Mouse (Mus musculus): ENCODE results near the gene Brinp1. TPM values are rescaled to one million over a fixed set of nuclear protein-coding genes. Genes with fewer than 3 reads are reported as not detected.

Gene Brinp1
- polyA plus RNA-seq, 1 experiment from 2014 or later, result 3.4 TPM

DNA sequence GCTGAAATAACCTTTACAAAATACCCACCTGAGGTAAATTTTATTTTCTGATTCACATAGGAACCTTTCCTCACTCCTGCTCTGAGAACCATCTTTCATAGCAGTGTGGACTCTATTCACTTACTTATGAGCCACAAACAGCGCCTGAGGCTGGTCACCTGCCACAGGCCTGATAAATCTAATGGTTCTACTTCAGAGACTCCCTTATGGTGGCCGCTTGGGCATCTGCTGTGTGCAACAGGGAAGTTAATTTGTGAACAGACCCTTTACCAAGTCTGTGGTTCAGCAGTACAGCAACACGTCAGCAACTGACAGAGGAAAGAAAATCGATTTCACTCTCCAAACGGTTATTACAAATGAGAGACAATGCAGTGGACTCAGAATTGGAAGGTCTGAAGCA lies 164.2 kb downstream of the Brinp1 start:
- H3K4me3 ChIP-seq, result no peak overlapping the region
- 83% methylated on average over 5 of the region's 5 CpGs for WGBS

DNA sequence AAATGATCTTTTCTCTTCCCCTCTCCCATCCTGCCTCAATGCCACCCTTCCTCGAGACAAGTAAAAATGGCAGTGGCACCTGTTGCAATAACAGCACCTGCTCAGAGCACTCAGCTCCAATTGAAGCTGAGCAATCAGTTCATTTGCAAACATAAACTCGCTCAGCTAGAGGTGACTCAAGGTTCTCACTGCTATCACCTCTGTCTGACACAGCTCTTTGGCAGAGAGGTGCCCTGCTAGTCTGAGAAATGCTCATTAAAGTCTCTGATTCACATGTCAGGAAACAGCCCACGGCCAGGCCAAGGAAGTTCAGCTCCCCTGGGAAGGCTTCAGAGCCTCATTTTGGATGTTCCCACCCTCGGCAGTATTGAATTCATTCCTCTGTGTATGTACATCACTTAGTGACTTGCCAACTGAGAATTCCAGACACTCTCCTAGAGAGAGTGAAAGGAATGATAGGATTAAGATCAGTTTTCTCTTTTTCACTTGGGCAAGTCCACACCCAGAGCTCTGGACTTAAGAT lies 165.7 kb downstream of the Brinp1 start:
- WGBS, result 58% methylated on average over 4 of the region's 4 CpGs
- DNase-seq (ENCODE audit: low spot score), result no peak

More for the DNA sequence above, 164.2 kb downstream of the Brinp1 start:
- DNase-seq (ENCODE audit: low spot score), result no peak
- H3K27ac ChIP-seq, result no peak overlapping the region
- no peaks in the 10 kb centered on the region for H3K27me3 ChIP-seq (ENCODE audit: insufficient read depth, poor library complexity, severe bottlenecking)
- H3K9me3 ChIP-seq, result no peaks in the 10 kb centered on the region
- no peaks in the 10 kb centered on the region for H3K4me1 ChIP-seq
- no peaks in the 10 kb centered on the region for H3K36me3 ChIP-seq

DNA sequence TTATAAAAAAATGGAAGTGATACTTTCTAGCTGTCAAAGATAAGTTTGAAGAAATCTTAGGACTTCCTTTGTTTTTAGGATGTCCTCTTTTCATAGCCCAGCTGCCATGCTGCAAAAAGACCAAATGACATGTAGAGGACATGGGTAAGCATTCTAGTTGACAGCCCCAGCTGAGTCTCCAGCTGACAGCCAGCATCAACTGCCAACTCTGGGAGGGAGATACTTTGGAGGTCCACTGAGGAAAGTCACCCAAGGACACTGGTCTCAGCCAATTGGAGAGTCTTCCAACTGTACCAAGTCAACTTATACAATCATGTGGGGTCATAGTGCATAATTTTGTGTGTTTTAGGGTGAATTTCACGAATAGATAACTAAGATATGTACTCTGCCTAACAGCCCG lies 166.6 kb downstream of the Brinp1 start:
- Histone ChIP-seq H3K4me1 (no peaks in the 10 kb centered on the region), H3K4me3 (no peak overlapping the region)
- WGBS, result 73% methylated on average over 2 of the region's 2 CpGs

More for the DNA sequence above, 165.7 kb downstream of the Brinp1 start:
- Histone ChIP-seq H3K4me1 (no peaks in the 10 kb centered on the region), H3K4me3 (no peak overlapping the region), H3K27ac (no peak overlapping the region), H3K36me3 (no peaks in the 10 kb centered on the region), H3K9me3 (no peaks in the 10 kb centered on the region), H3K27me3 (ENCODE audit: insufficient read depth, poor library complexity, severe bottlenecking) (no peaks in the 10 kb centered on the region)

GRCm38 (mm10) chr4:68768256-68768655 lies 185.9 kb downstream of the Brinp1 start:
- peaks cover 4% of the 10 kb centered on the region; the same call in 1 of the 2 replicates for H3K4me1 ChIP-seq
- WGBS, result 55% methylated on average over 5 of the region's 5 CpGs
- no peak overlapping the region for H3K27ac ChIP-seq
- no peaks in the 10 kb centered on the region for H3K9me3 ChIP-seq
- no peaks in the 10 kb centered on the region for H3K27me3 ChIP-seq (ENCODE audit: insufficient read depth, poor library complexity, severe bottlenecking)
- no peak overlapping the region for H3K4me3 ChIP-seq
- DNase-seq (ENCODE audit: low spot score), result no peak
- H3K36me3 ChIP-seq, result no peaks in the 10 kb centered on the region

More for the DNA sequence above, 166.6 kb downstream of the Brinp1 start:
- H3K27ac ChIP-seq, result no peak overlapping the region
- H3K27me3 ChIP-seq (ENCODE audit: insufficient read depth, poor library complexity, severe bottlenecking), result no peaks in the 10 kb centered on the region
- H3K9me3 ChIP-seq, result no peaks in the 10 kb centered on the region
- H3K36me3 ChIP-seq, result no peaks in the 10 kb centered on the region
- DNase-seq (ENCODE audit: low spot score), result no peak

DNA sequence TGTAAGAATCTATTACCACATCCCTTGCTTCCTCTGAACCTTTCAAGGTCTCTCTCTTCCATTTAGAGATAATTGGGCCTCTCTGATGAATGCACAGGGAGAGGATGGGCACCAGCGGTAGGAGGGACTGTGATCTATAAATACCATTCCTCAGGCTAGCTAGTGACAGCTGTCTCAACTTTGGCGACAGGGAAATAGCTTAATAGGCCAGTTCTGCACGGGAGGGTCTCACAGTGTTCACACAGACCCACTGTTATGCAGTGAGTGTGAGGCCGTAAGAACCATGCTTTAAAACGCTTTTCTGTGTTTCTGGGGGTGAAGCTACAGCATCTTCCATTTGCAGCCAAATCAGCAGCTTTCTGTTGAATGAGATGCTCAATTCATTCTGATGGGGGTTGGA lies 186.8 kb downstream of the Brinp1 start:
- Histone ChIP-seq H3K36me3 (no peaks in the 10 kb centered on the region), H3K27me3 (ENCODE audit: insufficient read depth, poor library complexity, severe bottlenecking) (no peaks in the 10 kb centered on the region), H3K27ac (no peak overlapping the region), H3K9me3 (no peaks in the 10 kb centered on the region), H3K4me3 (no peak overlapping the region), H3K4me1 (peaks cover 4% of the 10 kb centered on the region; the same call in 1 of the 2 replicates)
- no peak for DNase-seq (ENCODE audit: low spot score)
- WGBS, result 46% methylated on average over 5 of the region's 5 CpGs

- H3K9me3 ChIP-seq, result no peaks in the 10 kb centered on the region
- DNase-seq (ENCODE audit: low spot score), result no peak
- H3K36me3 ChIP-seq, result no peaks in the 10 kb centered on the region
- 83% methylated on average over 12 of the region's 12 CpGs for WGBS
- no peak overlapping the region for H3K4me3 ChIP-seq
- peaks cover 4% of the 10 kb centered on the region; the same call in 1 of the 2 replicates for H3K4me1 ChIP-seq
- no peak overlapping the region for H3K27ac ChIP-seq
- no peaks in the 10 kb centered on the region for H3K27me3 ChIP-seq (ENCODE audit: insufficient read depth, poor library complexity, severe bottlenecking)
Measured at GRCm38 (mm10) chr4:68765772-68766573, 188.2 kb downstream of the Brinp1 start.

DNA sequence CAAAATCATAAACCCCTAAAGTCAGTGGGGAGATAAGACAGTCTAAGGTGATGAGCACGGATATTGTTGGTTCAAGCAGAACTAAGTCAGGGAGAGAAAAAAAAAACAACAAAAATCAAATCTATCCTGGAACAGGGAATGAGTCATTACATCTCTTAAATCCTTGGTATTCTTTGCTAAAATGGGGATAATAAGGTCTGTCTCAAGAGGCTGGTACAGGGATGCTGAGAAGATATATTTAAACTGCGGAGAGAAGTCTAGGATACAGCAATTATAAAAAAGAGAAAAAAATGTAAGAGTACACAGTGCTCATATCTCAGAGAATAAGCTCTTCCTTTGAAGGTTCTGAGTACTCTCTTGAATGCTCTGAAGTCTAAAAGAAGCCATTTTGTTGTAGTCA lies 189.3 kb downstream of the Brinp1 start:
- H3K4me1 ChIP-seq, result peaks cover 4% of the 10 kb centered on the region; the same call in 1 of the 2 replicates
- WGBS, result 82% methylated on average over 2 of the region's 2 CpGs
- no peaks in the 10 kb centered on the region for H3K9me3 ChIP-seq
- DNase-seq (ENCODE audit: low spot score), result no peak
- no peaks in the 10 kb centered on the region for H3K36me3 ChIP-seq
- H3K27me3 ChIP-seq (ENCODE audit: insufficient read depth, poor library complexity, severe bottlenecking), result no peaks in the 10 kb centered on the region
- no peak overlapping the region for H3K4me3 ChIP-seq
- H3K27ac ChIP-seq, result no peak overlapping the region

DNA sequence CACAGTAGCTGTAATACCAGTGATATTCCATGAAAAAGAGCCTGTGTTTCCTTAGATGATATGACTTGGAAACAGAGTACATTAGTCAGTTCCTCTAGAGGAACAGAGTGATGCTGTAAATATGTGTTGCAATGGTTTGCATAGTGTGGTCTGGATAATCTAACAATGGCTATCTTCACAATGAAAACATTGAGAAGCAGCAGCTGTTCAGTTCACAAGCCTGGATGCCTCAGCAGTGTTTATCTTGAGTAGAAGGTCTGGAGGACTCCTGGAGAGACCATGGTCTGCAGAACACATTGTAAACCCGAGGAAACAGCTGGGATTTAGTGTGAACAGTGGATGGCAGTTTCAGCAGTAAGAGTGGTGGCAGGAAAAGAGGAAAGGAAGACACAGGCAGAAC lies 233.2 kb downstream of the Brinp1 start:
- DNase-seq (ENCODE audit: low spot score), result no peak
- no peaks in the 10 kb centered on the region for H3K27me3 ChIP-seq (ENCODE audit: insufficient read depth, poor library complexity, severe bottlenecking)
- H3K9me3 ChIP-seq, result no peaks in the 10 kb centered on the region
- H3K4me3 ChIP-seq, result no peak overlapping the region
- WGBS, result 21% methylated on average over 1 of the region's 1 CpGs
- no peak overlapping the region for H3K27ac ChIP-seq
- no peaks in the 10 kb centered on the region for H3K4me1 ChIP-seq
- no peaks in the 10 kb centered on the region for H3K36me3 ChIP-seq
